Mouse (Mus musculus) megakaryocyte, embryonic 14.5 days (primary cell): ENCODE measurements at regions not wholly inside any gene's neighbourhood (a gene's known extent, or its start where the extent isn't known, plus 50 kb on each side); places are given as distances from the start of the nearest gene placed in this dataset.
"Not testable (repeated sequence)": the region's sequence is repeated elsewhere in the genome, so short reads cannot be mapped to it uniquely, and the experiment has no call there.

Experiments used
- H3K27me3 ChIP-seq: replicated peaks from 2 replicates; pipeline ENCODE3; 2012; ENCODE audit warnings: inconsistent platforms
- H3K36me3 ChIP-seq: replicated peaks from 2 replicates; pipeline ENCODE3; 2012; ENCODE audit warnings: low read length, inconsistent platforms, mixed read lengths
- H3K4me1 ChIP-seq: 2 replicates; pipeline ENCODE4 v1.6.1; 2012; ENCODE audit warnings: inconsistent platforms
- H3K4me3 ChIP-seq: replicated peaks from 2 replicates; pipeline ENCODE3; 2012; ENCODE audit warnings: moderate library complexity, mild to moderate bottlenecking, inconsistent platforms
- H3K9me3 ChIP-seq: 2 replicates; pipeline ENCODE4 v1.6.1; 2012; ENCODE audit warnings: inconsistent platforms
- FLI1 ChIP-seq: IDR thresholded peaks from 2 replicates; pipeline ENCODE4 v1.6.1; 2012; ENCODE audit warnings: low read length, inconsistent platforms, mixed read lengths
- GATA1 ChIP-seq: IDR thresholded peaks from 3 replicates; pipeline ENCODE4 v1.6.1; 2012; ENCODE audit warnings: mixed read lengths, low read length, inconsistent platforms, borderline replicate concordance

GRCm38 (mm10) chr15:27043788-27044187, 148.4 kb upstream of the Fbxl7 start:
- no peak overlapping the region for H3K4me3 ChIP-seq
- peaks cover 5% of the 10 kb centered on the region; the same call in 1 of the 2 replicates for H3K9me3 ChIP-seq
- H3K4me1 ChIP-seq: no peaks in the 10 kb centered on the region
- TF ChIP-seq GATA1: no peak
- no peak for TF ChIP-seq FLI1
- no peaks in the 10 kb centered on the region for H3K27me3 ChIP-seq
- H3K36me3 ChIP-seq: no peaks in the 10 kb centered on the region

GRCm38 (mm10) chr15:27050673-27051072, 155.3 kb upstream of the Fbxl7 start:
- Histone ChIP-seq H3K4me1 (no peaks in the 10 kb centered on the region), H3K4me3 (no peak overlapping the region), H3K36me3 (no peaks in the 10 kb centered on the region), H3K27me3 (no peaks in the 10 kb centered on the region), H3K9me3 (no peaks in the 10 kb centered on the region)
- TF ChIP-seq FLI1: no peak
- TF ChIP-seq GATA1: no peak

GRCm38 (mm10) chr15:27063456-27063855, 168.1 kb upstream of the Fbxl7 start:
- Histone ChIP-seq H3K4me3 (no peak overlapping the region), H3K27me3 (no peaks in the 10 kb centered on the region), H3K4me1 (no peaks in the 10 kb centered on the region), H3K36me3 (no peaks in the 10 kb centered on the region), H3K9me3 (no peaks in the 10 kb centered on the region)
- TF ChIP-seq GATA1 (no peak), FLI1 (no peak)

- no peaks in the 10 kb centered on the region for H3K9me3 ChIP-seq
- no peaks in the 10 kb centered on the region for H3K27me3 ChIP-seq
- no peak for TF ChIP-seq GATA1
- TF ChIP-seq FLI1: no peak
- no peak overlapping the region for H3K4me3 ChIP-seq
- no peaks in the 10 kb centered on the region for H3K4me1 ChIP-seq
- no peaks in the 10 kb centered on the region for H3K36me3 ChIP-seq
Measured at GRCm38 (mm10) chr15:27063971-27064370, 168.6 kb upstream of the Fbxl7 start.

- TF ChIP-seq GATA1 (no peak), FLI1 (no peak)
- no peaks in the 10 kb centered on the region for H3K36me3 ChIP-seq
- H3K27me3 ChIP-seq: no peaks in the 10 kb centered on the region
- no peaks in the 10 kb centered on the region for H3K4me1 ChIP-seq
- H3K9me3 ChIP-seq: no peaks in the 10 kb centered on the region
- no peak overlapping the region for H3K4me3 ChIP-seq
Measured at GRCm38 (mm10) chr15:27067691-27068090, 172.3 kb upstream of the Fbxl7 start.

- Histone ChIP-seq H3K4me1 (no peaks in the 10 kb centered on the region), H3K4me3 (no peak overlapping the region), H3K36me3 (no peaks in the 10 kb centered on the region), H3K27me3 (no peaks in the 10 kb centered on the region), H3K9me3 (no peaks in the 10 kb centered on the region)
- TF ChIP-seq GATA1: no peak
- no peak for TF ChIP-seq FLI1
Measured at GRCm38 (mm10) chr15:27077926-27078325, 182.5 kb upstream of the Fbxl7 start.

GRCm38 (mm10) chr15:27082826-27083225, 187.4 kb upstream of the Fbxl7 start:
- Histone ChIP-seq H3K9me3 (peaks cover 3% of the 10 kb centered on the region; the same call in 1 of the 2 replicates), H3K27me3 (no peaks in the 10 kb centered on the region), H3K4me3 (no peak overlapping the region), H3K4me1 (no peaks in the 10 kb centered on the region), H3K36me3 (no peaks in the 10 kb centered on the region)
- no peak for TF ChIP-seq GATA1
- no peak for TF ChIP-seq FLI1

GRCm38 (mm10) chr15:27083596-27083995, 188.2 kb upstream of the Fbxl7 start:
- TF ChIP-seq GATA1: no peak
- TF ChIP-seq FLI1: no peak
- Histone ChIP-seq H3K36me3 (no peaks in the 10 kb centered on the region), H3K27me3 (no peaks in the 10 kb centered on the region), H3K9me3 (peaks cover 3% of the 10 kb centered on the region; the same call in 1 of the 2 replicates), H3K4me3 (no peak overlapping the region), H3K4me1 (no peaks in the 10 kb centered on the region)

GRCm38 (mm10) chr15:27089155-27089554, 193.8 kb upstream of the Fbxl7 start:
- Histone ChIP-seq H3K4me1 (no peaks in the 10 kb centered on the region), H3K27me3 (no peaks in the 10 kb centered on the region), H3K4me3 (no peak overlapping the region), H3K36me3 (no peaks in the 10 kb centered on the region), H3K9me3 (peaks cover 3% of the 10 kb centered on the region; the same call in 1 of the 2 replicates)
- TF ChIP-seq FLI1 (no peak), GATA1 (no peak)

- 0 out of 2 replicates have a peak, but pooled peaks cover 3% of the 10 kb centered on the region for H3K9me3 ChIP-seq
- TF ChIP-seq GATA1 (no peak), FLI1 (no peak)
- no peaks in the 10 kb centered on the region for H3K36me3 ChIP-seq
- no peaks in the 10 kb centered on the region for H3K4me1 ChIP-seq
- H3K27me3 ChIP-seq: no peaks in the 10 kb centered on the region
- H3K4me3 ChIP-seq: no peak overlapping the region
Measured at GRCm38 (mm10) chr15:27094102-27094501, 198.7 kb upstream of the Fbxl7 start.

GRCm38 (mm10) chr15:27095231-27095630, 199.9 kb upstream of the Fbxl7 start:
- H3K27me3 ChIP-seq: no peaks in the 10 kb centered on the region
- no peak overlapping the region for H3K4me3 ChIP-seq
- TF ChIP-seq GATA1 (no peak), FLI1 (no peak)
- H3K9me3 ChIP-seq: 0 out of 2 replicates have a peak, but pooled peaks cover 3% of the 10 kb centered on the region
- H3K36me3 ChIP-seq: no peaks in the 10 kb centered on the region
- H3K4me1 ChIP-seq: no peaks in the 10 kb centered on the region

- not testable (repeated sequence) for H3K27me3 ChIP-seq, H3K4me3 ChIP-seq, H3K9me3 ChIP-seq, H3K36me3 ChIP-seq, H3K4me1 ChIP-seq
Measured at GRCm38 (mm10) chr15:27101610-27102009, 206.2 kb upstream of the Fbxl7 start.
